Mouse (Mus musculus) kidney, adult 8-10 months (tissue): ENCODE measurements at regions not wholly inside any gene's neighbourhood (a gene's known extent, or its start where the extent isn't known, plus 50 kb on each side); places are given as distances from the start of the nearest gene placed in this dataset.

Experiments
- DNase-seq, 2 experiments: peaks; one replicate each; pipeline ENCODE4 v3.0.0; 2022

GRCm38 (mm10) chr1:66099562-66100444 is 75.3 kb upstream of the Map2 start:
- no peak for DNase-seq

- DNase-seq: peak in 1 of 2 experiments; percentile 25
These were observed 73.7 kb upstream of the Map2 start for GRCm38 (mm10) chr1:66101419-66101818.

- DNase-seq: no peak
These were observed 70.6 kb upstream of the Map2 start for GRCm38 (mm10) chr1:66104493-66104892.

GRCm38 (mm10) chr1:66105206-66105605 is 69.9 kb upstream of the Map2 start:
- no peak for DNase-seq

- DNase-seq: no peak
These were observed 67.0 kb upstream of the Map2 start for GRCm38 (mm10) chr1:66108051-66108450.

- peak; percentile 20 to 44 for DNase-seq
These were observed 61.2 kb upstream of the Map2 start for GRCm38 (mm10) chr1:66113916-66114315.

GRCm38 (mm10) chr1:66115330-66115729 is 59.7 kb upstream of the Map2 start:
- no peak for DNase-seq
